Mouse (Mus musculus): ENCODE measurements around the gene Ak2.

Gene Ak2

GRCm38 (mm10) chr4:129050365-129050764, 58.6 kb downstream of the Ak2 start:
- DNase-seq: no peak

- no peak for DNase-seq
These were observed 59.2 kb downstream of the Ak2 start for GRCm38 (mm10) chr4:129050901-129051417.

- no peak for DNase-seq
These were observed 59.9 kb downstream of the Ak2 start for GRCm38 (mm10) chr4:129051461-129052183.

GRCm38 (mm10) chr4:129054757-129055156, 63.0 kb downstream of the Ak2 start:
- no peak for DNase-seq

GRCm38 (mm10) chr4:129055562-129055961, 63.8 kb downstream of the Ak2 start:
- no peak for DNase-seq

GRCm38 (mm10) chr4:129057533-129058206, 65.9 kb downstream of the Ak2 start:
- DNase-seq: peak; percentile 99

GRCm38 (mm10) chr4:129058207-129059092, 66.7 kb downstream of the Ak2 start, which contains the start of gene Rnf19b:
Rnf19b (plus strand) TSS chr4:129058271.
- DNase-seq: peak; percentile 69 to 71

- DNase-seq: peak; percentile 34 to 35
These were observed 67.4 kb downstream of the Ak2 start for GRCm38 (mm10) chr4:129059125-129059551.

GRCm38 (mm10) chr4:129059922-129060321, 68.2 kb downstream of the Ak2 start:
- no peak for DNase-seq

Data from cerebellum, postnatal 10 days (tissue).